Mouse (Mus musculus): ENCODE data around the gene Ptpre. TPM values are rescaled to one million over a fixed set of nuclear protein-coding genes. Genes with fewer than 3 reads are reported as not detected.

The Ptpre gene
- polyA plus RNA-seq, 1 experiment = 0.72 TPM

DNA sequence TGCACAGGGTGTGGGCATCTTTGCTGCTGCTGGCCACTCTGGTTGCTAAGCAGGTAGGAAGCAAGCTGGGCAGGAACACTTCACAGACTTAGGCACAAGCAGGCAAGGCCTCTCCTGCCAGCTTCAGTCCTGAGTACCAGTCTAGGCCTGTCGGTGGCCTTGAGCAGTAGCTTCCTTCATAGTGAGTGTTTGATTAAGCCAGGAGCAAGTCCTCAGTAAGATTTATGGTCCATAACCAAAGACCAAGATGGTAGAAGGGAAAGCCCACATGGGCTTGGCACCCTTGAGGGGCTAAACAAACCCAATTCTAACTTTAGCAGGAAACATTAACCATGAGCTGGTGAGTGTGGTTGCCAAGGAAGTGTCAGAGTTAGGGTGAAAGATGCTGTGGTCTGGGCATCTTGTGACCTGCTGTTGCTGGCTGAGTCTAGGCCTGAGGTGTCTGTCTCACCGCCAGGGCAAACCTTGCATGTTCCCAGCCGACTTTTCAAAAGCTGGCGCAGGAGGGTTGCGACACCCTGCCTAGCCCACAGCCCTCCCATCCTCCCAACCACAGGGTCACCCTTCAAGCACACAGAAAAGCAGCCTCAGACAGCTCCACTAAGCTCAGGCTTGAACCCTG is 122.1 kb downstream of the Ptpre start:
- Histone ChIP-seq H3K27me3 (ENCODE audit: control insufficient read depth, insufficient read depth, low read length, poor library complexity, severe bottlenecking) (no peaks in the 10 kb centered on the region), H3K4me3 (ENCODE audit: low read depth, low read length) (no peak overlapping the region), H3K4me1 (ENCODE audit: control insufficient read depth, insufficient read depth, low read length) (no peaks in the 10 kb centered on the region), H3K9ac (ENCODE audit: low read depth, poor library complexity, severe bottlenecking) (no peak overlapping the region), H3K36me3 (ENCODE audit: control insufficient read depth, insufficient read depth, low read length, poor library complexity, severe bottlenecking) (no peaks in the 10 kb centered on the region), H3K9me3 (replicated peaks; ENCODE audit: control insufficient read depth, insufficient read depth, low read length, poor library complexity, severe bottlenecking) (no peaks in the 10 kb centered on the region), H3K27ac (ENCODE audit: insufficient read depth, low read length) (no peak overlapping the region)
- TF ChIP-seq POLR2A (IDR thresholded peaks at IDR 0.05; ENCODE audit: insufficient read depth, low read length) = no peak
- no peak for TF ChIP-seq EP300 (IDR thresholded peaks at IDR 0.05; ENCODE audit: insufficient read depth, low read depth, low read length)
- no peak for TF ChIP-seq CTCF (IDR thresholded peaks at IDR 0.05; ENCODE audit: low read depth, low read length)

- TF ChIP-seq POLR2A (IDR thresholded peaks at IDR 0.05; ENCODE audit: insufficient read depth, low read length) (no peak), CTCF (IDR thresholded peaks at IDR 0.05; ENCODE audit: low read depth, low read length) (no peak), EP300 (IDR thresholded peaks at IDR 0.05; ENCODE audit: insufficient read depth, low read depth, low read length) (no peak)
- Histone ChIP-seq H3K36me3 (ENCODE audit: control insufficient read depth, insufficient read depth, low read length, poor library complexity, severe bottlenecking) (no peaks in the 10 kb centered on the region), H3K4me3 (ENCODE audit: low read depth, low read length) (no peak overlapping the region), H3K9me3 (replicated peaks; ENCODE audit: control insufficient read depth, insufficient read depth, low read length, poor library complexity, severe bottlenecking) (no peaks in the 10 kb centered on the region), H3K27me3 (ENCODE audit: control insufficient read depth, insufficient read depth, low read length, poor library complexity, severe bottlenecking) (no peaks in the 10 kb centered on the region), H3K27ac (ENCODE audit: insufficient read depth, low read length) (no peak overlapping the region), H3K4me1 (ENCODE audit: control insufficient read depth, insufficient read depth, low read length) (no peaks in the 10 kb centered on the region), H3K9ac (ENCODE audit: low read depth, poor library complexity, severe bottlenecking) (no peak overlapping the region)
These were observed 123.0 kb downstream of the Ptpre start for GRCm38 (mm10) chr7:135660314-135660713.

DNA sequence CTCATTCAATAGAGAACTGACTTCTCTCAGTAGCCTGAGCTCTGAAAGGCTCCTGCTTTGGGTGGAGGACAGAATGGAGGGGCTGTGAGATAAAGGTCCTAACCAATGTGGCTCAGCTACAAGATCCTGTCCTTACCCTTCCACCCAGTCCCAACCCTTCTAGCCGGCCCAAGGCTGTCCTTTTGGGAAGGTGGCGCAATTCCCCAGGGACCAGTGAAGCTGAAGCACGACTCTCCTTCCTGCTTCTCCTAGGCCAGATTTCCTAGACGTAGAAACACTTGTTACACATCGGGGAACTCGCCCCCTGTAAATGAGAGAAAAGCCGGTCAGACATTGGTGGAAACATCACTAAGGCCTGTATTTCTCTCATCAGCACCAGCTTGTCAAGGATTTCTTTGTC is 126.9 kb downstream of the Ptpre start:
- no peaks in the 10 kb centered on the region for H3K36me3 ChIP-seq (ENCODE audit: control insufficient read depth, insufficient read depth, low read length, poor library complexity, severe bottlenecking)
- no peak overlapping the region for H3K4me3 ChIP-seq (ENCODE audit: low read depth, low read length)
- H3K27me3 ChIP-seq (ENCODE audit: control insufficient read depth, insufficient read depth, low read length, poor library complexity, severe bottlenecking) = no peaks in the 10 kb centered on the region
- no peaks in the 10 kb centered on the region for H3K9me3 ChIP-seq (replicated peaks; ENCODE audit: control insufficient read depth, insufficient read depth, low read length, poor library complexity, severe bottlenecking)
- no peak for TF ChIP-seq EP300 (IDR thresholded peaks at IDR 0.05; ENCODE audit: insufficient read depth, low read depth, low read length)
- TF ChIP-seq POLR2A (IDR thresholded peaks at IDR 0.05; ENCODE audit: insufficient read depth, low read length) = no peak
- no peak for TF ChIP-seq CTCF (IDR thresholded peaks at IDR 0.05; ENCODE audit: low read depth, low read length)
- H3K9ac ChIP-seq (ENCODE audit: low read depth, poor library complexity, severe bottlenecking) = no peak overlapping the region
- H3K27ac ChIP-seq (ENCODE audit: insufficient read depth, low read length) = no peak overlapping the region
- no peaks in the 10 kb centered on the region for H3K4me1 ChIP-seq (ENCODE audit: control insufficient read depth, insufficient read depth, low read length)

GRCm38 (mm10) chr7:135666314-135666713 is 129.0 kb downstream of the Ptpre start:
- TF ChIP-seq CTCF (IDR thresholded peaks at IDR 0.05; ENCODE audit: low read depth, low read length) (no peak), EP300 (IDR thresholded peaks at IDR 0.05; ENCODE audit: insufficient read depth, low read depth, low read length) (no peak), POLR2A (IDR thresholded peaks at IDR 0.05; ENCODE audit: insufficient read depth, low read length) (no peak)
- Histone ChIP-seq H3K4me3 (ENCODE audit: low read depth, low read length) (no peak overlapping the region), H3K27me3 (ENCODE audit: control insufficient read depth, insufficient read depth, low read length, poor library complexity, severe bottlenecking) (no peaks in the 10 kb centered on the region), H3K4me1 (ENCODE audit: control insufficient read depth, insufficient read depth, low read length) (no peaks in the 10 kb centered on the region), H3K36me3 (ENCODE audit: control insufficient read depth, insufficient read depth, low read length, poor library complexity, severe bottlenecking) (no peaks in the 10 kb centered on the region), H3K9ac (ENCODE audit: low read depth, poor library complexity, severe bottlenecking) (no peak overlapping the region), H3K27ac (ENCODE audit: insufficient read depth, low read length) (no peak overlapping the region), H3K9me3 (replicated peaks; ENCODE audit: control insufficient read depth, insufficient read depth, low read length, poor library complexity, severe bottlenecking) (no peaks in the 10 kb centered on the region)

- no peak overlapping the region for H3K4me3 ChIP-seq (ENCODE audit: low read depth, low read length)
- TF ChIP-seq EP300 (IDR thresholded peaks at IDR 0.05; ENCODE audit: insufficient read depth, low read depth, low read length) (no peak), POLR2A (IDR thresholded peaks at IDR 0.05; ENCODE audit: insufficient read depth, low read length) (no peak), CTCF (IDR thresholded peaks at IDR 0.05; ENCODE audit: low read depth, low read length) (no peak)
- no peaks in the 10 kb centered on the region for H3K4me1 ChIP-seq (ENCODE audit: control insufficient read depth, insufficient read depth, low read length)
- no peak overlapping the region for H3K9ac ChIP-seq (ENCODE audit: low read depth, poor library complexity, severe bottlenecking)
- no peaks in the 10 kb centered on the region for H3K27me3 ChIP-seq (ENCODE audit: control insufficient read depth, insufficient read depth, low read length, poor library complexity, severe bottlenecking)
- no peaks in the 10 kb centered on the region for H3K9me3 ChIP-seq (replicated peaks; ENCODE audit: control insufficient read depth, insufficient read depth, low read length, poor library complexity, severe bottlenecking)
- H3K27ac ChIP-seq (ENCODE audit: insufficient read depth, low read length) = no peak overlapping the region
- no peaks in the 10 kb centered on the region for H3K36me3 ChIP-seq (ENCODE audit: control insufficient read depth, insufficient read depth, low read length, poor library complexity, severe bottlenecking)
These were observed 131.8 kb downstream of the Ptpre start for GRCm38 (mm10) chr7:135668852-135669739.

GRCm38 (mm10) chr7:135673576-135673975 is 136.3 kb downstream of the Ptpre start:
- Histone ChIP-seq H3K27me3 (ENCODE audit: control insufficient read depth, insufficient read depth, low read length, poor library complexity, severe bottlenecking) (no peaks in the 10 kb centered on the region), H3K4me1 (ENCODE audit: control insufficient read depth, insufficient read depth, low read length) (no peaks in the 10 kb centered on the region), H3K36me3 (ENCODE audit: control insufficient read depth, insufficient read depth, low read length, poor library complexity, severe bottlenecking) (no peaks in the 10 kb centered on the region), H3K4me3 (ENCODE audit: low read depth, low read length) (no peak overlapping the region), H3K9me3 (replicated peaks; ENCODE audit: control insufficient read depth, insufficient read depth, low read length, poor library complexity, severe bottlenecking) (no peaks in the 10 kb centered on the region), H3K27ac (ENCODE audit: insufficient read depth, low read length) (no peak overlapping the region), H3K9ac (ENCODE audit: low read depth, poor library complexity, severe bottlenecking) (no peak overlapping the region)
- no peak for TF ChIP-seq POLR2A (IDR thresholded peaks at IDR 0.05; ENCODE audit: insufficient read depth, low read length)
- no peak for TF ChIP-seq CTCF (IDR thresholded peaks at IDR 0.05; ENCODE audit: low read depth, low read length)

Measured in ES-Bruce4 (cell line).